Mouse (Mus musculus): ENCODE results near the gene Tuba1c. TPM values are rescaled to one million over a fixed set of nuclear protein-coding genes. Genes with fewer than 3 reads are reported as not detected.

Tuba1c gene
- polyA plus RNA-seq, 1 experiment: 28.1 TPM

GRCm38 (mm10) chr15:99083867-99084557 is 54.3 kb downstream of the Tuba1c start:
- H3K27ac ChIP-seq (replicated peaks; ENCODE audit: low read depth, low read length): no peak overlapping the region
- H3K4me3 ChIP-seq (ENCODE audit: insufficient read depth, low read depth, low read length): no peak overlapping the region
- H3K4me1 ChIP-seq (ENCODE audit: control insufficient read depth, insufficient read depth, insufficient read length, low read length): no peaks in the 10 kb centered on the region

GRCm38 (mm10) chr15:99084618-99085017 is 54.9 kb downstream of the Tuba1c start:
- H3K4me3 ChIP-seq (ENCODE audit: insufficient read depth, low read depth, low read length): no peak overlapping the region
- no peak overlapping the region for H3K27ac ChIP-seq (replicated peaks; ENCODE audit: low read depth, low read length)
- no peaks in the 10 kb centered on the region for H3K4me1 ChIP-seq (ENCODE audit: control insufficient read depth, insufficient read depth, insufficient read length, low read length)

GRCm38 (mm10) chr15:99085997-99086396 is 56.3 kb downstream of the Tuba1c start:
- Histone ChIP-seq H3K27ac (replicated peaks; ENCODE audit: low read depth, low read length) (no peak overlapping the region), H3K4me3 (ENCODE audit: insufficient read depth, low read depth, low read length) (no peak overlapping the region), H3K4me1 (ENCODE audit: control insufficient read depth, insufficient read depth, insufficient read length, low read length) (no peaks in the 10 kb centered on the region)

- H3K4me3 ChIP-seq (ENCODE audit: insufficient read depth, low read depth, low read length): no peak within 1 kb of the TSS
- no peaks in the 10 kb centered on the region for H3K4me1 ChIP-seq (ENCODE audit: control insufficient read depth, insufficient read depth, insufficient read length, low read length)
- H3K27ac ChIP-seq (replicated peaks; ENCODE audit: low read depth, low read length): no peak within 1 kb of the TSS
Measured at GRCm38 (mm10) chr15:99087253-99088075, 57.8 kb downstream of the Tuba1c start, which contains the start of gene C1ql4. C1ql4 (minus strand) TSS chr15:99087817.

Other genes starting within 250 kb of the Tuba1c start
- gene Wnt1, start 240.0 kb upstream of the Tuba1c start, polyA plus RNA-seq (2012; ENCODE audit: insufficient read depth, insufficient read length, missing spikeins): not detected in 2 replicates
- not detected in 2 replicates for gene Ddn, start 220.4 kb upstream of the Tuba1c start, polyA plus RNA-seq (2012; ENCODE audit: insufficient read depth, insufficient read length, missing spikeins)
- 65.2 and 99.5 TPM in 2 replicates for gene Prkag1, start 198.4 kb upstream of the Tuba1c start, polyA plus RNA-seq (2012; ENCODE audit: insufficient read depth, insufficient read length, missing spikeins)
- gene Kmt2d, start 158.7 kb upstream of the Tuba1c start, polyA plus RNA-seq (2012; ENCODE audit: insufficient read depth, insufficient read length, missing spikeins): 11.1 and 15.1 TPM in 2 replicates
- not detected in 2 replicates for gene Rhebl1, start 135.4 kb upstream of the Tuba1c start, polyA plus RNA-seq (2012; ENCODE audit: insufficient read depth, insufficient read length, missing spikeins)
- 0.40 and 0.46 TPM in 2 replicates for gene Dhh, start 131.4 kb upstream of the Tuba1c start, polyA plus RNA-seq (2012; ENCODE audit: insufficient read depth, insufficient read length, missing spikeins)
- 6.0 and 6.3 TPM in 2 replicates for gene Lmbr1l, start 111.7 kb upstream of the Tuba1c start, polyA plus RNA-seq (2012; ENCODE audit: insufficient read depth, insufficient read length, missing spikeins)
- 520 and 550 TPM in 2 replicates for gene Tuba1b, start 95.3 kb upstream of the Tuba1c start, polyA plus RNA-seq (2012; ENCODE audit: insufficient read depth, insufficient read length, missing spikeins)
- gene Gm49450, start 76.3 kb upstream of the Tuba1c start, polyA plus RNA-seq (2012; ENCODE audit: insufficient read depth, insufficient read length, missing spikeins): not detected in 2 replicates
- gene Tuba1a, start 76.2 kb upstream of the Tuba1c start, polyA plus RNA-seq (2012; ENCODE audit: insufficient read depth, insufficient read length, missing spikeins): 125 and 132 TPM in 2 replicates
- gene Prph, start 25.3 kb downstream of the Tuba1c start, polyA plus RNA-seq (2012; ENCODE audit: insufficient read depth, insufficient read length, missing spikeins): not detected in 2 replicates
- gene Troap, start 44.7 kb downstream of the Tuba1c start, polyA plus RNA-seq (2012; ENCODE audit: insufficient read depth, insufficient read length, missing spikeins): not detected in 2 replicates
- not detected in 2 replicates for gene C1ql4, start 57.9 kb downstream of the Tuba1c start, polyA plus RNA-seq (2012; ENCODE audit: insufficient read depth, insufficient read length, missing spikeins)
- gene Dnajc22, start 63.3 kb downstream of the Tuba1c start, polyA plus RNA-seq (2012; ENCODE audit: insufficient read depth, insufficient read length, missing spikeins): 6.8 and 9.6 TPM in 2 replicates
- 8.5 and 10.9 TPM in 2 replicates for gene Spats2, start 96.0 kb downstream of the Tuba1c start, polyA plus RNA-seq (2012; ENCODE audit: insufficient read depth, insufficient read length, missing spikeins)
- gene Kcnh3, start 195.0 kb downstream of the Tuba1c start, polyA plus RNA-seq (2012; ENCODE audit: insufficient read depth, insufficient read length, missing spikeins): not detected in 2 replicates
- gene Mcrs1, start 222.1 kb downstream of the Tuba1c start, polyA plus RNA-seq (2012; ENCODE audit: insufficient read depth, insufficient read length, missing spikeins): 23.3 and 30.6 TPM in 2 replicates